Mouse (Mus musculus): ENCODE data around the gene Lmln. TPM values are rescaled to one million over a fixed set of nuclear protein-coding genes. Genes with fewer than 3 reads are reported as not detected.
"Not testable (repeated sequence)": the region's sequence is repeated elsewhere in the genome, so short reads cannot be mapped to it uniquely, and the experiment has no call there.

The Lmln gene
- total RNA-seq, 2 experiments from 2014 or later: 20.3 to 20.4 TPM

GRCm38 (mm10) chr16:33058656-33059055 is 3.7 kb upstream of the Lmln start:
- not testable (repeated sequence) for DNase-seq

DNA sequence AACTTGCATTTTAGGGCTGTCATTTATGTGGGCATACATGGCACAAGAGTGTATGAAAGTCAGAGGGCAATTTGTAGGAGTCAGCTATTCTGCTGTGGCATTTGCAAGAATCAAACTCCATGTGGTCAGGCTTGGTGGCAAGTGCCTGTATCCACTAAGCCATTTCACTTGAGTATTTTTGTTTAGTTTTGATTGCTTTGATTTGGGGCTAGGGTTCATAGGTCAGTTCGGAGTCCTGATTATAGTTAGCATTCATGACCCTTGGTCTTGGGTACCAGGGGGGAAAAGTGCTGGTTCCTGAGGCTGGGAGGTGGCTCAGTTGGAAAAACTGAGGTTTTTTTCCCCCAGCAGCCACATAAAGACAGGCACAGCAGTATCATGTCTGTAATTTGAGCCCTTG is 2.9 kb upstream of the Lmln start:
- DNase-seq: no peak

DNA sequence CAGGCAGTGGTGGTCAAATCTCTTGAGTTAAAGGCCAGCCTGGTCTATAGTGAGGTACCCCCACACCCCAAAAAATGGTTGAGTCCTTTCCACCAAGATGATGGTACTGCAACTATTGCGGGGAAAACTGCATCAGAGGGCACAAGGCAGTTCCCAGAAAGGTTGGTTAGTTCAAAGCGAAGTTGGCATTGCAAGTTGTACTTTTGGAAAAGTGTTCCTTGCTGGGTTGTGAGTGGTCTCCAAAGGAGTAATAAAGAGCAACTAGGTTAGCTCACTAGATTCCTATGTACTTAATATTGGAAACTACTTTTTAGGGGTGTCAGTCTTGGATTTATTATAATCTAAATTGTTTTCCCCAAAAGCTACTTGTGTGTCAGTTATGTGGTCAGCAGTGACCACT is 1.4 kb upstream of the Lmln start:
- DNase-seq: no peak

GRCm38 (mm10) chr16:33061400-33061799 is 921 bp upstream of the Lmln start:
- no peak for DNase-seq

DNA sequence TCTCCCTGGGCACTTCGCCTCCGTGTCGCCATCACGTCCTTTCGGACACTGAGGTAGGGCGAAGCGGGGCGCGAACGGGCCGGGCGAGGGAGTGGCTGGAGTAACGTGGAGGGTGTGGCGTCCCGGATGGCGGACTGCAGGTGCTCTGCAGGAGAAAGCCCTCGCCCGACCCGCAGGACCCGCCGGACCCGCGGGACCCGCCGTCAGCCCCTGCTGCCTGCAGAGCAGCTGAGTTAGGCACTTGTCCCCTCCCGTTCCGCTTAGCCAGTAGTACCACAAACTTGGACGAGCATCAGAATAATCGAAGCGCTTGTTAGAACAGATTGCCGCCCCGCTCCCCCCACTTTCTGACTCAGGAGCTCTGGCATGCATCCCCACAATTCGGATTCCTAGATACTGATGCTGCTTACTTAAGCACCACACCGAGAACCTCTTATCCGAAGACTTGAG is 386 bp downstream of the Lmln start:
- DNase-seq: peak; percentile 79

DNA sequence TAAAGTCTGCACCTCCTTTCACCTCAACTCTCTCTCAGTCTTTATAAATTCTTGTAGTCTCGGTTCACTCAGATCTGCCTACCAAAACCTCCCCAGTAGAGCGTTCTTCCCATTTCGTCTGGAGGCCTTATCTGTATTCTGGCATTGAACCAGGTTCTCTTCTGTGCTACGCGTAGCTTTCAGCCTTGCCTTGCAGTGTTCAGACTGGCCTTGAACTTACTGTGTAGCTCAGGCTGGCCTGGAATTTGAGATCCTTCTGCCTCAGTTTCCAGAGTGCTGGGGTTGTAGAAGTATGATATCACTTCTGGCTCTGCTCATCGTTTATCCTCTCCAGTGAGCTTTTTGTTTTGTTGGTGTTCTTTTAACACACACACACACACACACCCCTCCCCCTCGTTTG is 946 bp downstream of the Lmln start:
- DNase-seq: no peak

- DNase-seq: no peak
These were observed 2.3 kb downstream of the Lmln start for GRCm38 (mm10) chr16:33064636-33065035.

DNA sequence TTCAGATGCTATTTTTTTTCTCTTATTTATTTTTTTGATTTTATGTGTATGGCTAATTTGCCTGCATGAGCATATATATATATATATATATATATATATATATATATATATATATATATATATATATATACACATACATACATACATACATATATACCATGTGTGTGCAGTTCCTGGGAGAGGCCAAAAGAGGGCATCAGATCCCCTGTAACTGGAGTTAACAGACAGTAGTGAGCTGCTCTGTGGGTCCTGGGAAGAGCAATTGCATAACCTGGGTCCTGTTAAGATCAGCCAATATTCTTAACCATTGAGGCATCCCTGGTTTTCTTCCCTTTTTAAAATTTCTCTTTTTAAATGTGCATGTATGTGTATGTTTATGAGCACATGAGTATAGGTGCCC is 8.6 kb downstream of the Lmln start:
- DNase-seq: no peak

DNA sequence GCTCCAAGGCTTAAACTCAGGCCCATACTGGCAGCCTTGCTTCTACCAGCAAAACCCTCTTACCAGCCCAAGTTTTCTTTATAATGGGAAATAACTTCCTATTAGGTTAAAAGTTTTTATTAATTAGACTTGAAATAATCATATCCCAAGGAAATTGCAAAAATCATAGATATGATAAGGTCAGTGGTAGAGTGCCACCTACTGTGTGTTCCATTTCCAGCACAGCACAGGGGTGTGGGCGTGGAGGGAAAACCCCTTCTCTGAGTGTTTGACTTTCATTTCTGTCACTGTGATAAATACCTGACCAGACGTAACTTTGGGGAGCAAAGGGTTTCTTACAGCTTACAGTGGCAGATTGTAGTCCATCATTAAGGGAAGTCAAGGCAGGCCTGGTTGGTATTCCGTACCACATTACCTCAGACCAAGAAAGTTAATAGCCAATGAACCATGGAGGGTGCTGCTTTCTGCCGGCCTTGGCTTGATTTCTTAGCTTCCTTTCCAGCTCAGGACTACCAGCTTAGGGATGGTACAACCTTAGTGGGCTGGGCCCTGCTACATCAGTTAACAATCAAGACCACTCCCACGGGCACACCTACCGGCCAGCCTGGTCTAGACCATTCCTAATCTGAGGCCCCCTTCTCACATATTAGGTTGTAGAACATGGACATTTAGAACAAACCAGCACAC is 10.7 kb downstream of the Lmln start:
- DNase-seq: no peak

DNA sequence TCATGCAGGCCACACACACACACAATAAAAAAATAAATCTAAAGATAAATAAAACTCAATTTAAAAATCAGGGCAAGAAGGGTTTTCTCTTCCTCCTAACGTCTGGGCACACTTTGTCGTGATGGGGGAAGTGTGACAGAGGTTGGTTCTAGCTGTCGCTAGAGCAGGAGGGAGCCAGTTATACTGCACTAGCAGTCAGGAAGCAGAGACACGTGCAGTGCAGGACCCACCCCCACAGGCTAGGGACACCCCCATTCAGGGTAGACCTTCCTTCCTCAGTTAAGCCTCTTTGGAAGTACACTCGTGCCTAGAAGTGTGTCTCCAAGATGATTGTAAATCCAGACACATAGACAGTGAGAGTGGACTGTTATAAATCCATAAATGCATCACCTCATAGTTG is 12.6 kb downstream of the Lmln start:
- no peak for DNase-seq

- DNase-seq: no peak
These were observed 13.8 kb downstream of the Lmln start for GRCm38 (mm10) chr16:33076078-33076477.

- no peak for DNase-seq
These were observed 14.8 kb downstream of the Lmln start for GRCm38 (mm10) chr16:33077069-33077627.

DNA sequence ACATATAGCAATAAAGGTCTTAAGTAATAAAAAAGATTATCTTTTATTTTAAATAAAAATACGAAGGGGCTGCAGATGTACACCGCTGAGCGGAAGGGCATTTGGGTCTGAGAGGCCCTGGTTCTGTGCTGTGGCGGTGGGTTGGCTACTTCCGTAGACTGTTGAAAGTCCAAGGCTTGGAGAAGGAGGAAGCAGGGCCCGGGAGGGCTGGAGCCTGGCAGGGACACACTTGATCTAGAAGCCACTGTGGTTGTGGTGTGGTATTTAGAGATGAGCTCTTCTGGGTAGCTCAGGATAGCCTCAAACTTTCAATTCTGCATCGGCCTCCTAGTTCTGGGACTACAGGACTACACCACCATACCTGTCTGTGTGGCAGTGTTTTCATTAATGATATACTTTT is 17.7 kb downstream of the Lmln start:
- no peak for DNase-seq

DNA sequence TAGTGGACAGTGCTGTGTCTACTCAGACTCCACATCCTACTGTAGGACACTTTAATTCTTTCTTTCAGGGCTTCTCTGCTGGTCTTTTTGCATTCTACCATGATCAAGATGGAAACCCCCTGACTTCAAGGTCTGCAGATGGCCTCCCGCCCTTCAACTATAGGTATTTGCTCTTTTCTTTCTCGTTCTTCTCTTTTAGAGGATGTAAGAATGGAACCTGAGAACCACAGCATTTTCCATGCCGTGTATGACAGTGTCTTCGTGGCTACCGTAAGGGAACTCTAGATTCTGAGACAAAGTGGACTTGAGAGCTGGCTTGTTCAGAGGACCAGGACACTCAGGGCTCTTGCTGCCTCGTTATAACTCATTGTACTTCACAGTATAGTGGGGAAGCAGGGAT is 20.6 kb downstream of the Lmln start:
- no peak for DNase-seq

DNA sequence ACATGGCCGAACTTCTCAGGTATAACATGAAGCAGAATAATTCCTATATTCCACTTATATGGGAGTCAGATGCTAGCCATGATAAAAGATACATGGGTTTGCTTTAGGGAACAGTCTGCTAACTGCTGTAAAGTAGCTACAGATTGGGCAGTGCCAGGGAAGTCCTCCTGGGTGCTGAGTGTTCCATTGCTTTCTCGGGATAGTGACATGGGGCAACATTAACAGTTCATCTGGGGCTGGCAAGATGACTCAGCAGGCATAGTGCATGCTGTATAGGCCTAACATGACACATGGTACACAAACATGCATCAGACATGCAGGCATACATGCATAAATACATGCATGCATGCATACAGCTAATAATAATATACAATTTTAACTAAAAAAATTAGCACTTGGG is 21.7 kb downstream of the Lmln start:
- no peak for DNase-seq

- DNase-seq: no peak
These were observed 23.3 kb downstream of the Lmln start for GRCm38 (mm10) chr16:33085666-33086065.

- no peak for DNase-seq
These were observed 51.4 kb downstream of the Lmln start for GRCm38 (mm10) chr16:33113726-33114125.

DNA sequence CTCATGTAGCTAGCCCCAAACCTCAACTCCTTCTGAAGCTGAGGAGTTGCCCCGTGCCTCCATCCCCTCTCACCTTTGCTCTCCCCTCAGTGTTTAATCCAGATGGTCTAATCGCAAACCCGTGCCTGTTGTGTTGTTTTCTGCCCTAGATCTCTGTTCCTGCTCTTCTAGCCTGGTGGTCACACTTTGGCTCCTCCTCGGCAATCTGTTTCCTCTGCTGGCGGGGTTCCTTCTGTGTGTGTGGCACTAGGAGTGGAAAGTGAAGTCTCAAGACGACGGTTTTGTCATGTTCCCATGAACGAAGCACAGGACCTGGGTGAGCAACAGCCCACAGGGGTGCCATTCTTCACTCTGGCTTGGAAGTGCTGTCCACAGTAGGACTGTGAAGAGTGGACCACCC is 61.1 kb downstream of the Lmln start:
- DNase-seq: no peak

DNA sequence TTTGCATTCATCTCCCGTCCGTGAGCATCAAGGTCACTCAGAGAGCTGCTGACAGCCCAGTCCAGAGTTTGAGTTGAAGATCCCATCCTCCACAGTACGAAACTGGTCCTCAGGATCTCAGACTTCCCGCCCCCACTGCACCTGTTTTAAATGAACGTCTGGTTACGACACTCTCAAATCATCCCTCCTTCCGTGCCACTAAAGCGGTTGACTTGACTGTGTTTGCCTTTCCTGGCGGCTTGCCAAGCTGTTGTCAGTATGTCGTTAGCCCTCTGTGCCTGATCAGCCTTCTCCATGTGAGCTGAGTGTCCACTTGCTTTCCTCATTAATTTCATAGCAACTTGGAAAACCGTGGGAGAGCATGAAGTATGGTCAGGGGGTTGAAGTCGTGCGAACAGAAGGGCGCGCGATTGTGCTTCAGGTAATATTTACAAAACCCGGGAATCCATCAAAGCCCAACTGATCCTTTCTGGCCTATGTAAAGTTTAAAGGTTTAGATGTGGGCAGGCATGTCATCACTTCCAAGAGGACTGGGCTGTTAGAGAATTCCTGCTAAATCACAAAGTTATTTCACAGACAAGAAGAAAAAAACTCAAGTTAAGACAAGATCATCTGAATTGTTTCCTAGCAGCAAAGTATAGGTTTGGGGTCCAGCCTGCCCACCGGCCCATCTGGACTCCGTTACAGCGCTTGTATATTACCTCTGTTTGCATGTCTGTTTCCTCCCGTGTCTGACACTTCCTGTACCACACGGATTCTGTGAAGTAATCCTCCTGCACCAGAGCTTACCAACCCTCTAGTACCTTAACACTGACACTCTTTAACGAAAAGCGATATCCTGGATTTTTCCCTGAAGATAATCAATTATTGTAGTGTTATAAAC is 61.9 kb downstream of the Lmln start:
- DNase-seq: no peak

DNA sequence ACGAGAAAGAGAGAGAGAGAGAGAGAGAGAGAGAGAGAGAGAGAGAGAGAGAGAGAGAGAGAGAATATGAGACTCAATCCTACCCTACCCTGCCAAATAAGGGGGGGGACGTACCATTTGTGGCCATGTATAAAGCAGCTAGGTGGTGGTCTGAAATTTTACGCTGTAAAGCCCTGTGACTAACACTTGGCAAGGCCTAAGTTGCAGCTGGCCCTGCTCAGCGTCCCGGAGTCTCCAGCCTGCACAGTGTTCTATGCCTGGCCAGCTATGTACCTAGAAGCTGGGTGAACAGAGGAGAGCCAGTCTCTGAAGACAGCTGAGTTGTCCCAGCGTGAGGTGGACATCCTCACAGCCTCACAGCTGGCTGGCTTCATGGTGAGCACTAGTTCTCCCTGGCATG is 64.7 kb downstream of the Lmln start:
- DNase-seq: no peak

- DNase-seq: no peak
These were observed 68.4 kb downstream of the Lmln start for GRCm38 (mm10) chr16:33130731-33131130.

DNA sequence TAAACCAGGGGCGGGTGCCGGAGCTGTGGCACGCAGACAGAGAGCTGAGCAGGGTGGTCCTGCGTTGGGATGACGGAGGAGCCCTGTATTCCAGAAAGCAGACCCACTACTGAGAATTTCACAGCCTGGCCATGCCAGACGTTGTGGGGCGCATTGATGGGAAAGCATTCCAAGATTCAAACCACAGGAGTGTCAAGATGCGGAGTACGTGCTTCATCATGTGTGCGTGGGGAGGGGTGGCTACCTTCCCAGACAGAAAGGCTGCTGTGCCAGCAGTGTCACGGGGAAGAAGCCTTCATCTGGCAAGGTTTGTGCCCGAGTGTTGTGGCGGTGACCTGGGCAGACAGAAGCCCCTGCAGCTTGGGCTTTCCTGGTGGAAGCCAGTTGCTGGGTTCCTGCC is 70.9 kb downstream of the Lmln start:
- no peak for DNase-seq

- DNase-seq: no peak
These were observed 72.8 kb downstream of the Lmln start for GRCm38 (mm10) chr16:33135167-33135566.

DNA sequence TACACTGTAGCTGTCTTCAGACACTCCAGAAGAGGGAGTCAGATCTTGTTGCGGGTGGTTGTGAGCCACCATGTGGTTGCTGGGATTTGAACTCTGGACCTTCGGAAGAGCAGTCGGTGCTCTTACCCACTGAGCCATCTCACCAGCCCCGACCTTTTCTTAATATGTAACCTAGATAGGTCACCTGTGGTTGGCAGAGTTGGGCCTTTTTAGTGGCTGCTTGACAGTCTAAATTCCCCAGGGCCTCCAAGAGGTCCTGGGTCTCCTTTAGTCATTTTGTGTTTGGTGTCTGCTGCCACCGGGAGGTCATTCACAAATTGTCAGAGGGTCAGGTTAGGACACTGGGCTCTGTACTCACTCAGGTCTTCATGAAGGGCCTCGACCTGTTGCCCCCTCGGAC is 76.7 kb downstream of the Lmln start:
- DNase-seq: not testable (repeated sequence)

Data from layer of hippocampus, postnatal 36 days (tissue).